Mouse (Mus musculus) urinary bladder, adult 18-20 months (tissue): Measurements from ENCODE around the gene Ninj1.

Source experiments
- DNase-seq, 2 experiments: peaks; one replicate each; pipeline ENCODE4 v3.0.0; 2022; ENCODE audit warnings: low spot score in 2 of 2, mixed read lengths in 2 of 2

Gene Ninj1

DNA sequence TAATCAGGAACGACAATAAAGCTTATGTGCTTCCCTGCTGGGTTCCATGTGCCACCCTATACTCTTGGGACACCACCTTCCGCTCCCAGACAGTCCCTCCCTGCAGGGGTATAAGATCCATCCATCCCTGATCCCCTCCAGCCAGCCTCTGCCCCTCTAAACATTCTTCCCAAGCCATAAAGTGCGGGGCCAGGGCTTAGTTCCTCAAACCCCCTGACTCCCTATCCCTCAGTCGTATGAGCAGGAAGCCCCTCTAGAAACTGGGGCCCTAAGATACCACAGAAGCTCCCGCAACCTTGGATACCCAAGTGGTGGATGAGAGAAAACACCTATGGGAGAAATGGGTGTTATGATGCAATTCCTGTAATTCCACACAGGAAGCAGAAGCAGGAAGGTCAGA is 8.9 kb downstream of the Ninj1 start:
- DNase-seq = no peak

GRCm38 (mm10) chr13:49196766-49197165 is 9.5 kb downstream of the Ninj1 start:
- no peak for DNase-seq

DNA sequence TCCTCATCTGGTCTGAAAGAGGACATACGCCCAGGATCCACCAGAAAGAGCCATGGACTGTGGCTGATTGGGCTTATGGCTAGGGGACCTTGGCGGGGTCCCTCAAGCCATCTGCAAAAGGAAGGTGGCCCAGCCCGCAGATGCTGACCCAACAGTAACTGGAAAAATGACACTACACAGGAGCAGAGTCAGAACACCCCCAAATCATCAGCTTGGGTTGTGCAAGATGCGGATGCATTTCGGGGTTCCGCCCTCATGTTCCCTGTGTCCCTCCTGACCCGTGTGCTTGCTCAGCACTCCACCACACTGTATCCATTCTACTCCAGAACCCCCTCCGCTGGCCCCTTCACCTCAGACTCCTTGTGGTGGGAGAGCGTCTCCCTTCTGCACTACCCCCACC is 11.4 kb downstream of the Ninj1 start:
- DNase-seq = no peak

DNA sequence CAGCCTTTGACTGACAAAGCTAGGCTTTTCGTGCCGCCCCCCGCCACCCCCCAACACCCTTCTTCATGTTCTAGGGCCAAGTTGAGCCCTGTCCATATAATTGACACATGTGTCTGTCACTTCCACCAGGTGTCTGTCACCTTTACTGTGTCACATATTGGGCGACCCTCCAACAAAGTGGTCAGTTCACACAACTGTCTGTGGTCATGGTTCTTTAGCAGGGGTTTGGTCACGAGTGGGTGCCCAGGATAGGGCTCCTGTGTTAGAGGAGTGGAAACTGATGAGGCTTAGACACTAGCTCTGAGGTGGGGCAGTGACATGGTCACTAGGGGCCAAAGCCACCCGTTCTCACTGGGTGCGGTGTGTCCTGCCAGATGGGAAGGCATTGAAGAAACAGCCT is 12.6 kb downstream of the Ninj1 start:
- DNase-seq = no peak

DNA sequence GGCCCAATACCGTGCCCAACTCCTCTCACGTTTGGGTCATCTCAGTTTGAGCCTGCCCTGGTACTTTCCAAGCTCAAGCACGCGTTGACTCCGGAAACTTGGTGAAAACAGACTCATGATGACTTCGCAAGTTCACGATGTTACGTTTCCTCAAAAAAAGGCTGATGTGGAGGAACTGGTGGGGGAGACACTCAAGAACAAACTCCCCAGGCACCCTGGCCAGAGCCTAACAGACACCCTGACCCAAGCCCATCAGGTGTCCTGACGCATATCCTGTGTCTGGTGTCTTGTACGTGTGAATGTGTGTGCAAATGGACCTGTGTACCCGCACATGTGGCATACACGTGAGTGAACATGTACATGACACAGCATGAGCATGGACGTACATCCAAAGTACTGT is 13.4 kb downstream of the Ninj1 start:
- no peak for DNase-seq

GRCm38 (mm10) chr13:49202556-49202955 is 15.3 kb downstream of the Ninj1 start:
- DNase-seq = no peak

DNA sequence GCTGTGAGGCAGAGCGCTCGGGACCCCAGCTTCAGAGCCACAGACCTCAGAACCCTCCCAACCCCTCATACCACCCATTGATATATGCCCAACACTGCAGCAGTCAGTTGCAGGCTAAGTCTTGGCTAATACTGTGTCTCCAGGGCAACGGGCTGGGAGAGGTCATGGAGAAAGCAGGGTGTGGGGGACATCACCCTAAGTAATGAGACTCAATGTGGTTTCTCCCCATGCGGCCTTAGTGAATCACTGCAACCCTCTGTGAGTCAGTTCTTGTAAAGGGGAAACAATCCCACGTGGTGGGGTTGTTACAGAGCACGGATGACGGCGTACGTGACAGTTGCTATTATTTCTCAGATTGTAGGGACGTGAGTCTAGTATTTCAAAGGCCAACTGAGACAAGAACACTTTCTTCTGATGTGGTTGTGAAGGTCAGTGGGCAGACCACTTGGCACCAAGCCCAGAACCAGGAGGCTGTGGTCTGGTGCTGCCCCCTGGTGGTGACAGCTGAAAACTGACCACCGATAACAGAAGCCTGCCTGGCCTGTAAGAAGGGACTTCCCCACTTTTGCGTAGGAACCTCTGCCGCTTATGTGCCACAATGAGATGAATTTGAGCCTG is 18.2 kb downstream of the Ninj1 start:
- DNase-seq = peak; percentile 61 to 65

DNA sequence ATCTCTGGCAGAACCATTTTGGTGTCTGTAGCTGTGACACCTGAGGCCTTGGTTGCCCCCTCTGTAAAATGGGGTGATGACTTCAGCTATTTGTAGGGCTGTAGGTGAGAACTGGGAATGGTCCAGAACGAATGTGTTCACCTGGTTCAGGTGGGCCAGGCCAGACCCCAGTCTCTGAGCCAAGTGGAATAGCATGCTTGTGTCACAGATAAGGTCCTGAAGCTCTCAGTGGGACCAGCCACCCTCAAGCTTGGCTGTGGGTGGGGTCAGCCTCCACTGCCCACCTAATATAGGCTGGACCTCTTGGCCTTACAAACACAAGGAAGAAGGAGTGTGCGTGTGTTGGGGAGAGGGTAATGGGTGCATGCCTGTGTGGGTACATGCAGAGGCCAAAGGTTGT is 19.1 kb downstream of the Ninj1 start:
- DNase-seq = no peak

GRCm38 (mm10) chr13:49209306-49209705 is 22.0 kb downstream of the Ninj1 start:
- DNase-seq = no peak

DNA sequence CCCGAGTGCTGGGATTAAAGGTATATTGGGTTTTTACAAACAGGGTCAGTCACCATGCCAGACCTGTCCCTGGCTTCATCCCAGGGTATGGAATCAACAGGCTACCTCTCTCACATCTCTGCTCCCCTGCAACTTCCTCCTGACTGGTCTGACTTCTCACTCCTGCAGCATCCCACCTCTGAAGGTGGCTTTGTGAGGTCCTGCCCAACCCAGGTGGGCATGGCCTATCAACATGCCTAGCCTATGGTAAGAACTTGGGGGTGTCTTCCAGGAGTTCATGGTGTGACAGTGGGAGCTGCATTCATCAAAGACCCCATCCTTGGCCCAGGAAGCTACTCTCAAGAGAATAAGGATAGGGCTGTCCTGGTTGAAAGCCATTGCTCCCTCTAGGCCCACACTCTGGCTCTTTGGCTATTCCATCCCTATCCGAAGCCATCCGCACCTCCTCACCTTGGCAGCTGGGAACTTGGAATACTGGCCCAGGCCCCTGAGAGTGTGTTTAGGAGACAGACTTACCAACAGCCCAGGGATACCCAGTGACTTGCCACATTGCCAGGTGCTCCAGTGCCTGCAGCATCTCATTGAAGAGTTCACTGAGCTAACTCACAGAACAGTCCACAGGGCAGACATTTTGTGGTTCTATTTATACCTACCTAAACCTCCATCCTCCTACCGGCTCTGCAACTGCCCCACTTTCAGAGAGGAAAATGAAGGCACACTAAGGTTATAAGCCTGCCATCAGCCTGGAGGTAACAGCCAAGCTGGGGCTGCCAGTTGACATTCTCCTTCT is 25.6 kb downstream of the Ninj1 start:
- DNase-seq = no peak

DNA sequence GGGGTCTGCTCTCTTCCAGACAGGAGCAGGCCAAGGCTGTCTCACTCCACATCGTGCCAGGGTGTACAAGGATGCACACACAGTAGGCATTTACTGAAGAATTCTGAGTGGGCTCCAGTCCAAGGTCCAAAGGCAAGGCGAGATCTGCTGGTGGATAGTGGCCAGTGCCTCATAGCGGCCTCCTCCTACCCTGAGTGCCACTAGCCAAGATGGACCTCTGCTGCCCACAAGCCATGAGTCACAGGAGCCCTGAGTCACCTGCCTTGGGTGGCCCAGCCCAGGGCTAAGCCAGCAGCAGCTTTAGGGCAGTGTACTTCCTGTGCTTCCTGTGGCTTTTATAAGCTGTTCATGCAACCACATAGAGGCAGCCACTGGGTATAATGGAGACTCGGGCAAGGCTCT is 26.2 kb downstream of the Ninj1 start:
- peak; percentile 50 to 59 for DNase-seq

DNA sequence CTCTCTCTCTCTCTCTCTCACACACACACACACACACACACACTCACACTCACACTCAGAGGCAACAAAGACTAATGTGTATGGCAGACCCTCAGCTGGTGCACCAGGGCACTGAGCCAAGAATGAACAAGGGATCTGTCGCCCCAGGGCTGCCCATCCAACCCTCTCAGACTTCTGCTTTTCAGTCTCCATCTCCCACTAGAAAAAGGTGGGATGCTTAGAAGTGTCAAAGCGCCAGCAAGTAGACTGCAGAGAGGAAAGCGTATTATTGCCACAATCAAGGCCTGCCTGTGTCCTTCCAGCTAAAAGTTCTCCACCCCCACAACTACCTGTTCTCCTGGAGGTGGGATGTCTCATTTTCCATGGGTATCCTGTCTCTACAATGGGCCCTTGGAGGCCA is 27.2 kb downstream of the Ninj1 start:
- no peak for DNase-seq

GRCm38 (mm10) chr13:49215128-49215503 is 27.8 kb downstream of the Ninj1 start:
- DNase-seq = no peak

DNA sequence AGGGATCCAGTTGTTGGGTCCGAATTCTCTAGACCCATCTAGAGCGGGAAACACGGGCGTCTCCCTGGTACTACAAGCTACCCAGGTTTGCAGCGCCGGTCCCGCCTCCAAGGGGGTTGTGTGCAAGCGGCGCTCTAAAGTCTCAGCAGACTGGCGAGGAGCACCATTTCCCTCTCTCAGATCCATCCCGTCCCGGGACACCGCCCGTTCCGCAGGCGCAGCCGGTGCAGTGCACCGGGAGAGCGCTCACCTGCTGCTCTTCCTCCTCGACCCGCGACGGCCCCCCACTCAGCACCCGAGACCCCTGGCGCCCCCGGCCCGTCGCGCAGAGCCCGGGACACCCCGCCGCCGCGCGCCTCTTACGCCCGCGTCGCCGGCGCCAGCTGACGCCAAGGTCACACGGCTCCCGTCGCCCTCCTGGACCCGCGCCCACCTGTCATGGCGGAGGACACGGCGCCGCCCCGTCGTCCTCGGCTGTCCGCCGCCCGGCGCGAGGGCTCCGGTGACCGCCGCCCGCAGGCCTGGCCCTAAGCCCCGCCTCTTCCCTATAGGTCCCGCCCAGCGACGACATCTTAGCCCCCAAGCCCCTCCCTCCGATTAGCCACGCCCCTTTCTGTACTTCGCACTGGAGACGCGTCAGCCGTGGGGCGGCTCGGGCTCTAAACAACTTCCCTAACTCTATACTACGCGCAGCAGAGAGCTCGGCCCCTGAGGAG is 28.4 kb downstream of the Ninj1 start, which contains the start of gene Card19:
TSS of gene Card19 (minus strand) at position 534 of the 716 bp plus-strand sequence.
- DNase-seq = peak; percentile 55 to 95

- peak in 1 of 2 experiments; percentile 93 for DNase-seq
Measured at GRCm38 (mm10) chr13:49216220-49216552, 28.9 kb downstream of the Ninj1 start.

GRCm38 (mm10) chr13:49216808-49217561 is 29.7 kb downstream of the Ninj1 start:
- no peak for DNase-seq

DNA sequence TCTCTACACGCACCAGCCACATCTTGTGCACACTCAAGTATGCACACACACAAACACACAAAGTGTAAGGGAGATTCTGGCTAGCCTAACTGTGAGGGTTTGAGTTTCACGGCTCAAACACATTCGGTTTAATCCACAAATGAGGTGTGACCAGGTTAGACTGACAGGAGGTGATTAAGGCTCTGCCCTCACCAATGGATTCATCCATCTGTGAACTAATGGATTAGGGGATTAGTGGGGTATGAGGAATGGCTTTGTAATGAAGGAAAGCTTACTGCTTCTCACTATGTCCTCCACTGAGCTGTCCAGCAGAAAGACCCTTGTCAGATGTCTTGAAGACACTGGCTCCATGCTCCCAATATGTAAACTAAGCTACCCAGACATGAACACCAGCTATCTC is 31.4 kb downstream of the Ninj1 start:
- DNase-seq = no peak

DNA sequence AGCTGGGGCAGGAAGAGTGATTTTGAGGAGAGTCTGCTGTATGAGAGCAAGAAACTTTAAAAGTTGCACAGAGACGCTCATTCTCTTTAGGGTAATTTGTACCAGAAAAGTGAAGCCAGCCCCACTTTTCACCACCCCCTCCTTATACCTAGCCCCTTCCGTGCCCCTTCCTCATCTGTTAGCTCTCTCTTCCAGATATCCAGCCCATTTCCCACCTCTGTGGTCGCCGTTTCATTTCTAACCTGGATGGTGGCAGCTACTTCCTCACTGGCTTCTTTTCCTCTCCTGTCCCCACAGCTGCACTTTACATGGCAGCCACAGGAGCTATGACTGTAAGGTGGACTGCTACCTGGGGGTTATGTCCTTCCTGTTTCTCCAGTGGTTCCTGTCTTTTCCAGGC is 32.1 kb downstream of the Ninj1 start:
- DNase-seq = no peak

DNA sequence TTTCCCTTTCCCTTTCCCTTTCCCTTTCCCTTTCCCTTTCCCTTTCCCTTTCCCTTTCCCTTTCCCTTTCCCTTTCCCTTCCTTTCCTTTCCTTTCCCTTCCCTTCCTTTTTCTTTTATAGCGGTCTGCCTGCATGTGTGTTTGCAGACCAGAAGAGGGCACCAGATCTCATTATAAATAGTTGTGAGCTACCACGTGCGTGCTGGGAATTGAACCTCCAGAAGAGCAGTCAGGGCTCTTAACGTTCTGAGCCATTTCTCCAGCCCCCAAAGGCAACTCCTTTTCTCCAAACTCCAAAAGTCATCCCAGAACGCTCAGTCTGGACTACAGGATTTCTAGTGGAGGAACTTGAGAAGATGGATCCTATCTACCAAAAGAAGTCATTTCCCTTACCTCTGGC is 33.6 kb downstream of the Ninj1 start:
- DNase-seq = no peak

- DNase-seq = no peak
Measured at GRCm38 (mm10) chr13:49224314-49224713, 37.0 kb downstream of the Ninj1 start.

DNA sequence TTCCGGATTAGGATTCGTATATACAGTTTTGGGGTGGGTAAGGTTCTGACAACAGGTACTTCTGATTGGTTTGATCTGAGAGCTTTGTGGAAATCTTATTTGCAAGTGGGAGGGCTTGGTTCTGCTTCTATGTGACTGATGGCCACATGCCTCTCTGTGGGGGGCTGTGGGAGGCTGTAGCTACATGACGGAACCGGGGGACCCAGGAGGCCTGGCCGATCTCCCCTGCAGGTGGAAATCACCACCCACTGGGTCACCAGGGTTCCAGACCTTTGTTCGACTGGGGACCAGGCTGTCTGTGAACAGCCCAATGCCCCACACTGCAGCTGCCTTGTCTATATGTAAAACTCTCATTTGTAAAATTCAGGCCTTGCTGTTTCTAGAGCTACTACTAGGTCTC is 37.4 kb downstream of the Ninj1 start:
- no peak for DNase-seq

GRCm38 (mm10) chr13:49225159-49225558 is 37.9 kb downstream of the Ninj1 start:
- DNase-seq = no peak
